ENCODE assay signal across 7 mouse cellular contexts in genomic region chr11:59662249-59662788, GRCm38 (mm10). TPM values are rescaled to one million over a fixed set of nuclear protein-coding genes. Genes with fewer than 3 reads are reported as not detected.
A peak's percentile ranks its signal among the peaks of the same experiment; 100 is the strongest.
DNase-seq lines count a peak whose midpoint lies in the region; ATAC-seq lines count a peak whose summit lies in the region.

No protein-coding gene starts in this region.

- peaks cover 33% of the 10 kb centered on the region for H3K4me1 ChIP-seq in intestine, embryonic 16.5 days (ENCODE audit: control insufficient read depth, insufficient read depth, low read length)
- H3K4me1 ChIP-seq in midbrain, embryonic 11.5 days (ENCODE audit: control insufficient read depth, insufficient read depth, low read length) = peaks cover 21% of the 10 kb centered on the region

- H3K9ac ChIP-seq in intestine, embryonic 16.5 days (ENCODE audit: low read depth, low read length) = peak overlapping the region; percentile 81
- H3K9ac ChIP-seq in midbrain, embryonic 11.5 days (ENCODE audit: low read length) = peak overlapping the region; percentile 87

- H3K4me2 ChIP-seq in intestine, embryonic 16.5 days (ENCODE audit: low read depth, low read length) = peak overlapping the region; percentile 77
- H3K4me2 ChIP-seq in midbrain, embryonic 11.5 days = peak overlapping the region; percentile 87

- peak; percentile 99 for ATAC-seq in intestine, embryonic 16.5 days
- ATAC-seq in midbrain, embryonic 11.5 days (ENCODE audit: low FRiP score) = peak; percentile 99

- under 1% methylated on average over 65 of the region's 82 CpGs for whole genome bisulfite sequencing in intestine, embryonic 16.5 days
- WGBS in midbrain, embryonic 11.5 days = under 1% methylated on average over 52 of the region's 82 CpGs

- peak overlapping the region; percentile 91 for H3K27ac ChIP-seq in intestine, embryonic 16.5 days (ENCODE audit: low read length)
- peak overlapping the region; percentile 64 for H3K27ac ChIP-seq in midbrain, embryonic 11.5 days (ENCODE audit: low read depth, low read length)

- intact Hi-C loops in left cerebral cortex, postnatal 36 days (cut with DNase I) = loop anchor here (2.0 to 5.0 kb wide), 3 partner anchors 46 to 85 kb away; no protein-coding TSS in a partner anchor

- H3K36me3 ChIP-seq in intestine, embryonic 16.5 days (ENCODE audit: control insufficient read depth, insufficient read depth, low read length) = no peaks in the 10 kb centered on the region
- H3K36me3 ChIP-seq in midbrain, embryonic 11.5 days (ENCODE audit: control insufficient read depth, insufficient read depth, low read length) = no peaks in the 10 kb centered on the region

- no peaks in the 10 kb centered on the region for H3K9me3 ChIP-seq in intestine, embryonic 16.5 days (ENCODE audit: control insufficient read depth, low read length)
- no peaks in the 10 kb centered on the region for H3K9me3 ChIP-seq in midbrain, embryonic 11.5 days (ENCODE audit: control insufficient read depth, low read length)

- DNase-seq in adrenal gland, adult 8-10 months = peak; percentile 96
- DNase-seq in embryo, embryonic 9.5 days (ENCODE audit: extremely low spot score) = peak; percentile 95
- peak; percentile 87 to 96 for DNase-seq in gastrocnemius, postnatal 4 days (ENCODE audit: low spot score in 2 of 2)
- peak; percentile 95 to 97 for DNase-seq in left cerebral cortex, postnatal 36 days (ENCODE audit: low spot score in 2 of 2)
- DNase-seq in midbrain, embryonic 11.5 days (ENCODE audit: low spot score, missing footprints) = peak; percentile 98
- DNase-seq in skeletal muscle tissue, adult 2 months (ENCODE audit: low read depth, low spot score) = peak; percentile 94

- no peaks in the 10 kb centered on the region for H3K27me3 ChIP-seq in intestine, embryonic 16.5 days (replicated peaks; ENCODE audit: control insufficient read depth, insufficient read depth, low read length)
- H3K27me3 ChIP-seq in midbrain, embryonic 11.5 days (ENCODE audit: control insufficient read depth, insufficient read depth, low read length) = no peaks in the 10 kb centered on the region

- peak overlapping the region; percentile 75 for H3K4me3 ChIP-seq in intestine, embryonic 16.5 days (ENCODE audit: low read length)
- peak overlapping the region; percentile 83 for H3K4me3 ChIP-seq in midbrain, embryonic 11.5 days (ENCODE audit: low read depth, low read length)

RNA-seq across cellular contexts. Expression of gene Mprip, which starts 1.2 kb away (rescaled TPM):
- 100 to 1,000 TPM; 180 to 290 (median 232) TPM for total RNA-seq in adrenal gland, adult 8-10 months (2022)
- total RNA-seq in gastrocnemius, postnatal 4 days (2021) = 100 to 1,000 TPM; 213 to 215 TPM
- polyA plus RNA-seq in intestine, embryonic 16.5 days (2015; fragmentation: Nextera tagmentation; extraction: Ambion mirVana) = 23.9 and 25.2 TPM in 2 replicates
- 100 to 1,000 TPM; 293 to 299 TPM for total RNA-seq in left cerebral cortex, postnatal 36 days (2021)
- polyA plus RNA-seq in midbrain, embryonic 11.5 days (2014; fragmentation: Nextera tagmentation; extraction: Ambion mirVana) = 55.9 and 69.5 TPM in 2 replicates

Comparison
In these comparisons a context has a peak if more than half of its experiments do, and no peak if none do; other contexts are left out.
1. Peak in every context shown above with its lines: DNase-seq, ATAC-seq, H3K4me3 ChIP-seq and H3K27ac ChIP-seq.